Mouse (Mus musculus) stomach, postnatal 0 days (tissue): ENCODE data around the gene Atxn2. TPM values are rescaled to one million over a fixed set of nuclear protein-coding genes. Genes with fewer than 3 reads are reported as not detected.
A peak's percentile ranks its signal among the peaks of the same experiment; 100 is the strongest.
"Not testable (repeated sequence)": the region's sequence is repeated elsewhere in the genome, so short reads cannot be mapped to it uniquely, and the experiment has no call there.

Experiments
- ATAC-seq: fragments of 200-750 bp; cut with Nextera tagmentation; 2 replicates; pipeline ENCODE4 v1.8.0; 2017; ENCODE audit not compliant: low FRiP score, low TSS enrichment
- DNase-seq: peaks from one replicate; pipeline ENCODE4 v3.0.0-alpha.2; 2016; ENCODE audit warnings: low spot score
- H3K27ac ChIP-seq: fragments of 300-500 bp; sonication (generic); replicated peaks from 2 replicates; pipeline ENCODE4 v1.5.1; 2014; ENCODE audit warnings: mild to moderate bottlenecking, control low read depth
- H3K27me3 ChIP-seq: fragments of 300-500 bp; sonication (generic); 2 replicates; pipeline ENCODE4 v1.6.1; 2014; ENCODE audit warnings: low read length; ENCODE audit not compliant: control insufficient read depth, insufficient read depth
- H3K36me3 ChIP-seq: fragments of 300-500 bp; sonication (generic); 2 replicates; pipeline ENCODE4 v1.6.1; 2014; ENCODE audit warnings: low read length, mixed read lengths; ENCODE audit not compliant: control insufficient read depth, insufficient read depth
- H3K4me1 ChIP-seq: fragments of 300-500 bp; sonication (generic); replicated peaks from 2 replicates; pipeline ENCODE4 v1.6.1; 2014; ENCODE audit warnings: antibody characterized with exemption; ENCODE audit not compliant: control insufficient read depth, insufficient read depth
- H3K4me2 ChIP-seq: fragments of 300-500 bp; sonication (generic); replicated peaks from 2 replicates; pipeline ENCODE4 v1.6.1; 2014; ENCODE audit warnings: low read depth, mild to moderate bottlenecking, control low read depth, moderate library complexity
- H3K4me3 ChIP-seq: fragments of 300-500 bp; sonication (generic); 2 replicates; pipeline ENCODE4 v1.5.1; 2014; ENCODE audit warnings: low read depth, low read length, control low read depth
- H3K9ac ChIP-seq: fragments of 300-500 bp; sonication (generic); 2 replicates; pipeline ENCODE4 v1.6.1; 2014; ENCODE audit warnings: mild to moderate bottlenecking, low read length, control low read depth, mixed read lengths
- H3K9me3 ChIP-seq: fragments of 300-500 bp; sonication (generic); 2 replicates; pipeline ENCODE4 v1.6.1; 2016; ENCODE audit warnings: low read length; ENCODE audit not compliant: control insufficient read depth
- CTCF ChIP-seq: IDR thresholded peaks from 2 replicates; pipeline ENCODE4 v1.5.1; 2016; ENCODE audit warnings: antibody characterized with exemption, low read depth, mild to moderate bottlenecking, moderate library complexity
- EP300 ChIP-seq: optimal IDR thresholded peaks from 2 replicates; pipeline ENCODE3; 2016; ENCODE audit warnings: antibody characterized with exemption
- WGBS: fragments of 180-500 bp; shearing (Covaris S2); extraction: QIAGEN DNeasy Blood & Tissue Kit; methylation state at CpG from one replicate; pipeline ENCODE4 v1.1.7; 2014; 5-methylcytosine and 5-hydroxymethylcytosine counted together
- polyA plus RNA-seq: library from polyadenylated mRNA; unstranded; fragments of >200 nt; fragmentation: Nextera tagmentation; extraction: Ambion mirVana; gene quantifications from 2 replicates; pipeline ENCODE4 v1.2.1, GENCODE M21; 2015

The Atxn2 gene
- polyA plus RNA-seq, 1 experiment from 2014 or later: 30.5 TPM

DNA sequence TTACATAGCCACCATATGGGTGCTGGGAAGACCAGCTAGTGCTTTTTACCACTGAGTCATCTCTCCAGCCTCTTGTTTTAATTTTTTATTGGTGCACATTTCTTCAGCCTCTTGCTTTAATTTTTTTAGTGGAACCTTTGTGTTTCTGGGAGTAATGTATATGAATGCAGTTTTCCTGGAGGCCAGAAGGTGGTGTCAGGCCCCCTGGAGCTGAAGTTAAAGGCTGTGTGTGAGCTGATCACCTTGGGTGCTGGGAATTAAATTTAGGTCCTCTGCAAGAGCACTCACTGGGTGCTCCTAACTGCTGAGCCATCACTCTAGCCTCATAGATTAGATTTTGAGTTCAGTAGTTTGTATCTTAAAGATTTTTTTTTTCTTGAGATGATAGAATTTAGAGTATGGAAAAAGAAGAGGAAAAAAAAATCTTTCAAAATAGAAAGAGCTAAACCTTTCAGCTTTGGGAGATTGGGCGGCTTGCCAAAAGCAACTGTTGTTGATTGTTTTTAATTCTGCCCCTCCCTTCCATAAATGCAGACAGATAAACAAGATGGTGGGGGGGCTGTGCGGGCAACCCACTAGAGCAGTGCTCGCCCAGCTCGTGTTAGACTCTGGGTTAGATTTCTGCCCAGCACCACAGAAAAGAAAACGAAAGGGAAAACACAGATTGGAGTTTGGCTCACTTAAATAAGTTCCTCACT lies 9.9 kb downstream of the Atxn2 start:
- ATAC-seq: no peak
- Histone ChIP-seq H3K9ac (no peak overlapping the region), H3K27ac (no peak overlapping the region; the same call in 1 of the 2 replicates), H3K4me3 (no peak overlapping the region), H3K36me3 (peaks cover 2% of the 10 kb centered on the region; the same call in 1 of the 2 replicates), H3K9me3 (no peaks in the 10 kb centered on the region), H3K4me1 (no peaks in the 10 kb centered on the region), H3K27me3 (no peaks in the 10 kb centered on the region), H3K4me2 (no peak overlapping the region)
- no peak for TF ChIP-seq EP300
- peak; percentile 50 for TF ChIP-seq CTCF
- no peak for DNase-seq
- 89% methylated on average over 5 of the region's 5 CpGs for WGBS

DNA sequence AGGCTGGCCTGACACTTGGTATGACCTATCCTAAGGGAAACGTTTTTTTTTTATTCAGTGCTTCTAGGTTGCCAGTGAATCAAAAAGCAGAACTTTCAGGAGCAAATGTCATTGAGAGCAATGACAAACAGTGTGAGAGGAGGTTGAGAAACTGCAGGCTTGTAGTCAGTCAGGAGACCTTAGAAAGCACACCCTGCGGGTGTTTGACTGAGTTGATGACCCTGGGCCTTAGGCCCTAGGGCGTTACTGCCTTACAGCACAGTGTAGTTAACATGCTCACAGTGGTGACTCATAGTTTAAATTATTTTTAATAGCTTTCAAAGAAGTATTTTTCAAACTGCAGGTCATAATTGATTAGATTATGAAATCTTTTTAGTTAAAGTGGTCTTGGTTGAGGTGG lies 10.7 kb downstream of the Atxn2 start:
- TF ChIP-seq CTCF (no peak), EP300 (no peak)
- no peaks in the 10 kb centered on the region for H3K4me1 ChIP-seq
- WGBS: 25% methylated on average over 3 of the region's 3 CpGs
- no peak overlapping the region for H3K4me2 ChIP-seq
- H3K27ac ChIP-seq: peak overlapping the region; percentile 24
- H3K9ac ChIP-seq: no peak overlapping the region
- no peaks in the 10 kb centered on the region for H3K27me3 ChIP-seq
- ATAC-seq (peak; percentile 89), DNase-seq (peak; percentile 34)
- H3K36me3 ChIP-seq: peaks cover 2% of the 10 kb centered on the region; the same call in 1 of the 2 replicates
- no peak overlapping the region for H3K4me3 ChIP-seq
- H3K9me3 ChIP-seq: no peaks in the 10 kb centered on the region

GRCm38 (mm10) chr5:121724678-121725077 lies 13.5 kb downstream of the Atxn2 start:
- ATAC-seq (no peak), DNase-seq (no peak)
- 82% methylated on average over 1 of the region's 1 CpGs for WGBS

DNA sequence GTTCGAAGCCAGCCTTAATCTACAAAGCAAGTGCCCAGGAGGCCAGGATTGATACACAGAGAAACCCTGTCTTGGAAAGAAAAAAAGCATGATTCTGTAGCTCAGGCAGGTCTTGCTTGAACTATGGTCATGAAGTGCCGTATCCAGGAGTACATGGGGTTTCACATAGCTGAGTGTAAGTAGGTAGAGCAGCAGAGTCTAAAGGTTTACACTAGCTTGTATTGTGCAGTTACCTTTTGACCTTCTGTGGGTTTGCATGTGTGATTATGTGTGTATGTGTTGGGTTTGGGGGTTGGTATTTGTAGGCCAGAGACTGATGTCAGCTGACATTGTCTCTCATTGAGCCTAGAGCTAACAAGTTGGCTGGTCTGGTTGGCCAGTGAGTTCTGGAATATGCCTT lies 18.9 kb downstream of the Atxn2 start:
- no peaks in the 10 kb centered on the region for H3K36me3 ChIP-seq
- WGBS: 92% methylated on average over 2 of the region's 2 CpGs
- H3K9me3 ChIP-seq: no peaks in the 10 kb centered on the region
- H3K27ac ChIP-seq: no peak overlapping the region
- H3K4me1 ChIP-seq: no peaks in the 10 kb centered on the region
- no peak for TF ChIP-seq EP300
- no peak for TF ChIP-seq CTCF
- ATAC-seq (peak; percentile 82; the same call in 1 of the 2 replicates), DNase-seq (no peak)
- no peaks in the 10 kb centered on the region for H3K27me3 ChIP-seq
- H3K9ac ChIP-seq: no peak overlapping the region
- no peak overlapping the region for H3K4me2 ChIP-seq
- no peak overlapping the region for H3K4me3 ChIP-seq

More at GRCm38 (mm10) chr5:121724678-121725077, 13.5 kb downstream of the Atxn2 start:
- Histone ChIP-seq H3K4me2 (no peak overlapping the region), H3K27me3 (no peaks in the 10 kb centered on the region), H3K9me3 (no peaks in the 10 kb centered on the region), H3K4me3 (no peak overlapping the region), H3K4me1 (no peaks in the 10 kb centered on the region), H3K9ac (no peak overlapping the region), H3K36me3 (no peaks in the 10 kb centered on the region), H3K27ac (no peak overlapping the region)
- TF ChIP-seq CTCF (no peak), EP300 (no peak)

- Histone ChIP-seq H3K27me3 (no peaks in the 10 kb centered on the region), H3K27ac (no peak overlapping the region), H3K4me2 (no peak overlapping the region), H3K9me3 (no peaks in the 10 kb centered on the region), H3K36me3 (no peaks in the 10 kb centered on the region), H3K4me3 (no peak overlapping the region), H3K9ac (no peak overlapping the region), H3K4me1 (no peaks in the 10 kb centered on the region)
- DNase-seq (no peak), ATAC-seq (no peak)
- WGBS: 86% methylated on average over 3 of the region's 3 CpGs
- TF ChIP-seq EP300: no peak
- no peak for TF ChIP-seq CTCF
Observed at GRCm38 (mm10) chr5:121736641-121737040, 25.5 kb downstream of the Atxn2 start.

- H3K4me2 ChIP-seq, DNase-seq, ATAC-seq, H3K4me1 ChIP-seq, H3K27me3 ChIP-seq, H3K4me3 ChIP-seq, H3K9me3 ChIP-seq, H3K27ac ChIP-seq, H3K9ac ChIP-seq, H3K36me3 ChIP-seq: not testable (repeated sequence)
- 25% methylated on average over 1 of the region's 2 CpGs for WGBS
Observed at GRCm38 (mm10) chr5:121738162-121738561, 27.0 kb downstream of the Atxn2 start.
